Mouse (Mus musculus): Measurements from ENCODE around the gene Anapc15. TPM values are rescaled to one million over a fixed set of nuclear protein-coding genes. Genes with fewer than 3 reads are reported as not detected.

Anapc15 gene
- total RNA-seq, 2 experiments from 2014 or later, result 31.4 to 32.6 TPM

DNA sequence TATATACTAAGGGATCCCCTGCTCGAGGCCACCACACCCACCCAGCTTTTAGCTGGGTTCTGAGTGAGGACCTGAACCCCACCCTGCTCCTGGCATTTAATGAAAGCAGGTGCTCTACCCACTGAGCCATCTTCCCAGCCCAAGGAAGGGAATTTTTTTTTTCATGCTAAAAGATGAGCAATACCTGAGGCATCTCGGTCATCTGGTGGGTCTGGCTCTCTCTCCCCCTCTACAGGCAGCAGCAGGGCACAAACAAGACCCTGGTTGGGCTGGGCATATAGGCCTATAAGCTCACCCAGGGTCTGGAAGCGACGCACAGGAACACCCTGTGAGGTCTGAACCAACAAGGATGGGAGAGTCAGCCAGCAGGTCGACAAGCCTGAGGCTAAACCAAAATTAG is 30.2 kb upstream of the Anapc15 start:
- no peak for DNase-seq (ENCODE audit: extremely low spot score in 1 of 2, low spot score in 2 of 2)
- intact Hi-C loops (cut with DNase I), result loop anchor here (5.0 kb wide), 1 partner anchor 46 kb away; no protein-coding TSS in a partner anchor
- no peak overlapping the region for H3K27ac ChIP-seq
- H3K4me3 ChIP-seq, result no peak overlapping the region
- no peak; the same call in 1 of the 2 replicates for TF ChIP-seq CTCF (IDR thresholded peaks at IDR 0.05)

DNA sequence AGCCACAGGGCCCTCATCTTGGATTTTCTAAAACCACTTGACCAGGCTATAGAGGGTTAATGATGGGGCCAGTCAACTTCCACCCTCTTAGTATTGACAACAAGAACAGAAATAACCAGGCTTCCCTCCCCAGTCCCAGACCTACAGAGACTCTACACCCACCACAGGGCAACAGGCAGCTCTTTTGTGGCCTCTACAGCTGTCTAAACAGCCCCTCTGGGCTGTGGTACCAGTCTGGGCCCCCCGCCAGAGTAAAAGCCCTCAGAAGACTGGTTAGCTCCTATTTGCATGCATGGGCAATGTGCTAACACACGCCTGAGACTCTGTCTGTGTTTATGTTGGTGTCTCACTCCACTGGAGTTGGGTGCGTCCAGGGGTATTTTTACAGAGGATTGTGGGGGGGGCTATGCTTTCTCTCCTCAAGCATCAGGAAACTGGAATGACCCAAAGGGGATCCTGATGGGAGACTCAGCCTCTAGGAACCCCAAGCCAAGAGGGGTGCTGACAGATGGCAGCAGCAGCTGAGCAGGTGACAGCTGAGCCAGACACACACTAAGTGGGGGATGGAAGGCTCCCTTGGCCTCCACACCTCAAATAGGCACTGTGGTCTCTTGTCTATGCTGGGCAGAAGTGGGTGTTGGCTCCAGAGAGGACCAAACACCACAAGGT is 29.5 kb upstream of the Anapc15 start:
- Histone ChIP-seq H3K27ac (no peak overlapping the region), H3K4me3 (no peak overlapping the region)
- no peak for TF ChIP-seq CTCF (IDR thresholded peaks at IDR 0.05)
- DNase-seq (ENCODE audit: extremely low spot score in 1 of 2, low spot score in 2 of 2), result no peak
- intact Hi-C loops (cut with DNase I), result loop anchor here (5.0 kb wide), 1 partner anchor 47 kb away; no protein-coding TSS in a partner anchor

DNA sequence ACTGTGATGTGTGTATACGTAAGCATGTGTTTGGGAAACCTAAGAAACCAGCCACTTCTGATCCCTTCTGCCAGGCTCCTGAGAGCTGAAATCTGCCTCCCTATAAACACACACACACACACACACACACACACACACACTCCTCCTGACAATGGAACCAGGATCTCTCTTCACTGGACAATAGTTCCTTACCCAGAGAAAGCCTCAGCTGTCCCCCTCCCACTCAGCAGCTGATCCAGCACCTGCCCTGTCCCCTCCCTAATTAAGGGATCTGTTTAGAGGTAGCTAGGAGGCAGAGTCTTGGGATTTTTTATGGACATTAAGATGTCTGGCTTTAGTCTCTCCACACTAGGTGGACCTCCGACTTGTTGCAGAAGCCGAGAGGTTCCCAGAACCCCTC is 28.6 kb upstream of the Anapc15 start:
- no peak overlapping the region for H3K27ac ChIP-seq
- intact Hi-C loops (cut with DNase I), result loop anchor here (5.0 kb wide), 2 partner anchors 47 to 48 kb away; no protein-coding TSS in a partner anchor
- TF ChIP-seq CTCF (IDR thresholded peaks at IDR 0.05), result no peak
- DNase-seq (ENCODE audit: extremely low spot score in 1 of 2, low spot score in 2 of 2), result no peak
- no peak overlapping the region for H3K4me3 ChIP-seq

DNA sequence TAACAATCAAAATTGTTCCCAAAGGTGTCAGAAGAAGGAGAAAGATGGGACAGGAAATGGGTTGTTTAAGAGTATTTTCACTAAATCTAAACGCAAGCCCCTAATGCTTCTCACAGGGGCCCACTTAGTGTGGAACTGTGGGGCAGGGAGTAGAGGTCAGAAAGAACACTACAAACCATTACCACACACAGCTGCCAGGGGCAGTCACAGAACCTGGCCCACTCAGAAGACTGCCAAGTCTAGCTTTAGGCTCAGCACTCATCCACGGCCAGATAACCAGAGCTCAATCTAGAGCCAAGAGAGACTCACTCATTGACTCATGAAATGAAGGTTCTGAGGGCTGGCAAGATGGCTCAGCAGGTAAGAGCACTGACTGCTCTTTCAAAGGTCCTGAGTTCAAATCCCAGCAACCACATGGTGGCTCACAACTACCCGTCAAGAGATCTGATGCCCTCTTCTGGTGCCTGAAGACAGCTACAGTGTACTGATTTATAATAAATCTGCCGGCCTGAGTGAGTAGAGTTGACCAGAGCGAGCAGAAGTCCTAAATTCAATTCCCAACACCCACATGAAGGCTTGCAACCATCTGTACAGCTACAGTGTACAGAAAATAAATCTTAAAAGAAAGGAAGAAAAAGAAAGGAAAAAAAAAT is 27.9 kb upstream of the Anapc15 start:
- H3K27ac ChIP-seq, result peak overlapping the region; percentile 91; the same call in 1 of the 2 replicates
- TF ChIP-seq CTCF (IDR thresholded peaks at IDR 0.05), result peak; percentile 45
- intact Hi-C loops (cut with DNase I), result loop anchor here (1.0 to 5.0 kb wide), 2 partner anchors 47 to 156 kb away; no protein-coding TSS in a partner anchor

DNA sequence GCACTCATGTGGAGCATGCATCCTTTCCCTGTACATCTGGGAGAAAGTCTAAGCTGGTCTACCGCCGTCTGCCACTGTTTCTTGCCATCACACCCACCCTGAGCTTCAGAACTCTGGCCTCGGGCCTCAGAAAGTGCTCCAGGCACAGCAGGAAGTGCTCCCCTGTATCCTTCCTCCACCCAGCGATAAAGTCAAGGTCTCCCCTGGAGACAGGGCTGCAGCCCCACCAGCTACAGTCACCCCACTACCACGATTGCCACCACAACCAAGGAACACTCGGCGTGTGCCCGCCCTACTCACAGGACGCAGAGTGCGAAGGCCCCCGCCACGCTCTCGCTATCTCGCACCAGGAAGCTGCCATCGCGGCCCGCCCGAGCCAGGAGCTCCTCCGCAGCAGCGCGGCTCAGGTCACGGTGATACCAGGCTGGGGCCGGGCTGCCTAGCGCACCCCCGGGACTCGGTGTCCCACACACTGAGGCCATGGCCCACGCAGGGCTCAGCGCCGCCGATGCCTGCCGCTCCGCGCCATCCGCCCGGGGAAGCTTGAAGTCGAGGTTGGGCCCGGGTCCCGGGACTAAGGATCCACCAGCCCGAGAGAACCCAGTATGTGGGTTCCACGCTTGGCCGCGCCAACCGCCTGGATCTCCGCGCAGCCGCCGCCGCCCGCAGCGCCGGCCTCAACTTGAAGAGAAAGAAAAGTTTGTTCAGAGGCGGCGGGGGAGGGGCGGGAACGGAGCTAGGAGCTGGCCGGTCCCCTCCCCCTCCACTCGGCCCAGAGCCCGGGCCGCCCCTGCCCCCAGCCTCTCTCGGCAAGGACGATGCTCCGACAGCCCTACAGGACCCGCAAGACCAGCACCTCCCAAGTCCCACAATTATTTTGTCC is 27.0 kb upstream of the Anapc15 start:
- peak; percentile 45 to 59 for DNase-seq (ENCODE audit: extremely low spot score in 1 of 2, low spot score in 2 of 2)
- peak overlapping the region; percentile 91 for H3K27ac ChIP-seq
- TF ChIP-seq CTCF (IDR thresholded peaks at IDR 0.05), result no peak
- intact Hi-C loops (cut with DNase I), result loop anchor here (1.0 to 5.0 kb wide), 3 partner anchors 46 to 157 kb away; no protein-coding TSS in a partner anchor
- H3K4me3 ChIP-seq, result peak overlapping the region; percentile 77

More for the DNA sequence above, 27.9 kb upstream of the Anapc15 start:
- H3K4me3 ChIP-seq, result peak overlapping the region; percentile 77
- no peak for DNase-seq (ENCODE audit: extremely low spot score in 1 of 2, low spot score in 2 of 2)

DNA sequence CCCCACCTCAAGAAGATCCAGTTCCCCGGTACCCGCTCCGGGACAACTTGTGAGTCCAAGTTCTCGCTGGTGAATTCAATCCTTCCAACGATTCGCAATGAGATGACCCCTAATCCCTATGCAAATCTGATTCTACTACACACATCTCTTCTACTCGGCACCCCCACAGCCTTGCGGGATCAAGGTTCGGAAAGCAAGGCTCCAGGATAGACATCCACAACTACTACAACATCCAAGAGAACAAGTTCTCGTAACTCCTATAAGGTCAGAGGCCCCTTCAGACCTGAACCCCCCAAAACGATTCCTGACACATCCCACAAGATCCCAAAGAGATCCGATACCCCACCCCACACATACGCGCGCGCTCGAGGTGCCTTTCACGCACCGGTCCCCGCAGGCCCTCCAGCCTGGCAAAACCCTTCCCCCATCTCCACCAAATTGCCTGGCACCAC is 26.3 kb upstream of the Anapc15 start:
- no peak for DNase-seq (ENCODE audit: extremely low spot score in 1 of 2, low spot score in 2 of 2)
- TF ChIP-seq CTCF (IDR thresholded peaks at IDR 0.05), result no peak
- intact Hi-C loops (cut with DNase I), result loop anchor here (1.0 to 5.0 kb wide), 2 partner anchors 45 to 59 kb away; no protein-coding TSS in a partner anchor
- peak overlapping the region; percentile 77 for H3K4me3 ChIP-seq
- H3K27ac ChIP-seq, result peak overlapping the region; percentile 91

DNA sequence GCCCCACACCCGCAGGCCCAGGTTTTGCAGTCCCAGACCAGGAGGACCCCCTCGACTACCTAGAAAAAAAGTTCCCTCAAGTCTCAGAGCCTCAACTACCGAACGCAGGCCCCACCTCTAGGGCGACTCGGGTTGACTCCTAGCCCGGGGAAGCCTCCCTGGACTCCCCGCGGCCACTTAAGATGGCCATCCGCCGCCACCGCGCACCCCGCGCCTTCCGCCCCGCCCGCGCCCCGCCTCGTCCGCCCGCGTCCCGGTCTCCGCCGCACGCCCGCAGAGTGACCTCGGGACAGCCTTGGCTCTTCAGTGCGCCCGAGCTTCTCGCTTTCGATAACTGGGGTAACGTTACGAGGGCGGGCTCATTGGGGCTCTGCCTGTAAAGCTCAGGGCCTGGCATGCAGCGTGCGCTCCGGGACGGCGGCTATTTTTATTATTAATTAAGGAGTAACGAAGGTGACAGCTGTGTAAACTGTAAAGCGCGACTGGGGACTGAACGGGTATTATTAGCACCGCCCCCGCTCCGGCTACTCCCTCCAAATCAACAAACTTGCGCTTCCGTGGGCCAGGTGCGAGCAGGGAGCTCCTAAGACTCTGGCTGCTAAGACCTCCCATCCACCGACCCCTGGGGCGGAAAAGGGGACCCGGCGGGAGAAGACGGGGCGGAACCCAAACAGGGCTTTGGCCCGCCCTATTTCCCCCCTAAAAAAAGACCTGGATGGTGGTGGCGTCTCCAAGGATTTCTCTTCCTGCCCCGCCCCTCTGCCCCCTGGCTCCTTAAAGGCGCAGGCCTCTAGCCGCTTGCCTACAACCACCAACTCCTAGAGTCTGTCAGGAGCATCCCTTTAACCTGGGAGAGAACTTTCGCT is 25.7 kb upstream of the Anapc15 start, which contains the start of gene Inppl1:
Inppl1 (minus strand) TSS at position 624 of the 866 bp plus-strand sequence.
- DNase-seq (ENCODE audit: extremely low spot score in 1 of 2, low spot score in 2 of 2), result peak; percentile 75 to 77
- TF ChIP-seq CTCF (IDR thresholded peaks at IDR 0.05), result peak; percentile 53
- Histone ChIP-seq H3K27ac (peak within 1 kb of the TSS; percentile 91), H3K4me3 (peak within 1 kb of the TSS; percentile 77)
- intact Hi-C loops (cut with DNase I), result loop anchor here (1.0 to 5.0 kb wide), 2 partner anchors 44 to 58 kb away; no protein-coding TSS in a partner anchor

DNA sequence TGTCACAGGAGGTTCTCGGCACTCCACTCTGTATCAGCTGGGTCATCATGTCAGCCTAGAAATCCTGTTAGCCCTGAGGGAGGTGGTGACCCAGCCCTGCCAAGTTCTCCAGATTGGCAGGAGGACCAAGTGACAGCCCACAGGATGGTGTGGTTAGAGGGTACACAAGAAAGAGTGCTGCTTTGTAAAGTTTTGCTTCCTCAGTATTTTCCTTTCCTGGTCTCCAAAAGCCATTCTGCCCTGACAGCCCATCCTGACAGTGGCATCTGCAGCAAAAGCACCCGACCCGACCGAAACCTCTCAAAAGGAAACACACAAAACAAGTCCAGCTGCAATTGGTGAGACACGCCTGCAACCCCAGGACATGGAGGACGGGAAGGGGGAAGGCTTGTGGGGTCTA is 19.3 kb upstream of the Anapc15 start:
- no peak for DNase-seq (ENCODE audit: extremely low spot score in 1 of 2, low spot score in 2 of 2)
- H3K27ac ChIP-seq, result no peak overlapping the region
- intact Hi-C loops (cut with DNase I), result no loop called here

DNA sequence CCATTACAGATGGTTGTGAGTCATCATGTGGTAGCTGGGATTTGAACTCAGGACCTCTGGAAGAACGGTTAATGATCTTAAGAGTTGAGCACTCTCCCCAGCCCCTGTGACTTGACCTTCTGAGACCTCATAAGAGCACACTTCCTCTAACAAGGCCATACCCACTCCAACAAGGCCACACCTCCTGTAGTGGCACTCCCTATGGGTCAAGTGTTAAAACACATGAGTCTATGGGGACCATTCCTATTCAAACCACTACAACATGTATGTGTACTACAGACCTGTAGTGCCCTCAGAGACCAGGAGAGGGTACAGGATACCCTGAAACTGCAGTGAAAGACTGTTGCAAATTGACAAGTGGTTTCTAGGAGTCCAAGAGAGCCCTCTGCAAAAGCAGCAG is 15.6 kb upstream of the Anapc15 start:
- TF ChIP-seq CTCF (IDR thresholded peaks at IDR 0.05), result no peak; the same call in 1 of the 2 replicates
- no peak for DNase-seq (ENCODE audit: extremely low spot score in 1 of 2, low spot score in 2 of 2)

More for the DNA sequence above, 19.3 kb upstream of the Anapc15 start:
- TF ChIP-seq CTCF (IDR thresholded peaks at IDR 0.05), result no peak
- no peak overlapping the region for H3K4me3 ChIP-seq

DNA sequence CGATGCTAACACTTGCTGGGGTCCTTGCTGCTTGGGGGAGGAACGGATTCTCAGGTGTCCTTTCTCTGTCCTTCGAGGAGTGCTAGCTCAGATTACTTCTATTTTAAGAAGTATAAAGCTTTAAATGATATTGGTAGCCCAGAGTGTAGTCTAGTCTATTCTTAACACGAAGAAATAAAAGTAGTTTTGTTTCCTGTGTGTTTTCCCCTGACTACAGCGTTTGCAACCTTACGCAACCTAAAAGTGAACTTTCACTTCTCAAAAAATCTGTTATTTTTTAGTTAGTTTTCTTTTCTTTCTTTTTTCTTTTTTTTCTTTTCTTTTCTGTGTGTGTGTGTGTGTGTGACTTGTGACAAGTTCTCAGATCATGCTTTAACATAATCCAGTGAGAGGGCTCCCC is 11.8 kb upstream of the Anapc15 start:
- DNase-seq (ENCODE audit: extremely low spot score in 1 of 2, low spot score in 2 of 2), result no peak
- intact Hi-C loops (cut with DNase I), result no loop called here
- TF ChIP-seq CTCF (IDR thresholded peaks at IDR 0.05), result no peak
- H3K4me3 ChIP-seq, result no peak overlapping the region
- no peak overlapping the region for H3K27ac ChIP-seq

More for the DNA sequence above, 15.6 kb upstream of the Anapc15 start:
- no peak overlapping the region for H3K27ac ChIP-seq
- H3K4me3 ChIP-seq, result no peak overlapping the region
- intact Hi-C loops (cut with DNase I), result no loop called here

All from left cerebral cortex, adult 2 months (tissue).